Mouse (Mus musculus): Measurements from ENCODE around the gene Prmt2. TPM values are rescaled to one million over a fixed set of nuclear protein-coding genes. Genes with fewer than 3 reads are reported as not detected.
A peak's percentile ranks its signal among the peaks of the same experiment; 100 is the strongest.

Gene Prmt2
- polyA plus RNA-seq, 1 experiment from 2014 or later = 3.0 TPM

- peaks cover 10% of the 10 kb centered on the region for H3K9me3 ChIP-seq (ENCODE audit: low read length)
Measured at GRCm38 (mm10) chr10:76210806-76211205, 26.9 kb downstream of the Prmt2 start.

DNA sequence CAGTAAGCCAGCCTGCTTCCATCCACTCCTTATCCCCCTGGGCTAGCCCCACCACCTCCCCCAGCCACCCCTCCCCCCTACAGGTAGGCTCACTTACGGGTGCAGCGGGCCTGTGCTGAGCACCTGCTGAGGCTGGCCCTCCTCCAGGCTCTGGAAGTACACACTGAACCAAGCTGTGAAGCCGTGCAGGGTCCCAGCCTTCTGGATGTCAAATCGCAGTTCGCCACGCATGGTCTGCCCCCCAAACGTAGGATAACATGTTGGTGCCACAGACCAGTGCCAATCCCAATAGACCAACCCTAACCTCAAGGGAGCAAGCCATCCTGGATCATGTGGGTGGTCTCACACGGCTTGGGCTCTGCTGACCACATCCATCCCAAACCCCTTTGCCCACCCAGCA lies 28.4 kb downstream of the Prmt2 start:
- no peaks in the 10 kb centered on the region for H3K27me3 ChIP-seq (ENCODE audit: insufficient read depth, low read length)

More at GRCm38 (mm10) chr10:76210806-76211205, 26.9 kb downstream of the Prmt2 start:
- no peak overlapping the region for H3K9ac ChIP-seq (replicated peaks)
- 90% methylated on average over 7 of the region's 7 CpGs for WGBS (ENCODE audit: insufficient replicate concordance)
- H3K36me3 ChIP-seq (replicated peaks; ENCODE audit: insufficient read depth, low read length) = 0 out of 2 replicates have a peak, but pooled peaks cover 1% of the 10 kb centered on the region
- TF ChIP-seq CTCF (IDR thresholded peaks at IDR 0.05; ENCODE audit: low read depth) (no peak), EP300 (IDR thresholded peaks at IDR 0.05; ENCODE audit: low read depth) (no peak)
- ATAC-seq = no peak
- DNase-seq = no peak
- H3K27ac ChIP-seq (ENCODE audit: low read depth) = no peak overlapping the region
- no peaks in the 10 kb centered on the region for H3K27me3 ChIP-seq (ENCODE audit: insufficient read depth, low read length)
- H3K4me2 ChIP-seq (ENCODE audit: low read depth, low read length) = no peak overlapping the region
- H3K4me1 ChIP-seq (ENCODE audit: insufficient read depth) = no peaks in the 10 kb centered on the region
- H3K4me3 ChIP-seq (ENCODE audit: low read depth, low read length) = no peak overlapping the region

GRCm38 (mm10) chr10:76207262-76207796 lies 30.3 kb downstream of the Prmt2 start:
- WGBS (ENCODE audit: insufficient replicate concordance) = 83% methylated on average over 13 of the region's 13 CpGs
- no peak overlapping the region for H3K9ac ChIP-seq (replicated peaks)
- H3K27me3 ChIP-seq (ENCODE audit: insufficient read depth, low read length) = no peaks in the 10 kb centered on the region
- DNase-seq (no peak), ATAC-seq (no peak)
- no peaks in the 10 kb centered on the region for H3K4me1 ChIP-seq (ENCODE audit: insufficient read depth)
- H3K4me2 ChIP-seq (ENCODE audit: low read depth, low read length) = no peak overlapping the region
- no peak overlapping the region for H3K27ac ChIP-seq (ENCODE audit: low read depth)
- H3K9me3 ChIP-seq (ENCODE audit: low read length) = no peaks in the 10 kb centered on the region
- TF ChIP-seq CTCF (IDR thresholded peaks at IDR 0.05; ENCODE audit: low read depth) (no peak), EP300 (IDR thresholded peaks at IDR 0.05; ENCODE audit: low read depth) (no peak)
- no peak overlapping the region for H3K4me3 ChIP-seq (ENCODE audit: low read depth, low read length)
- no peaks in the 10 kb centered on the region for H3K36me3 ChIP-seq (replicated peaks; ENCODE audit: insufficient read depth, low read length)

More for the DNA sequence above, 28.4 kb downstream of the Prmt2 start:
- 86% methylated on average over 8 of the region's 8 CpGs for WGBS (ENCODE audit: insufficient replicate concordance)
- H3K4me1 ChIP-seq (ENCODE audit: insufficient read depth) = no peaks in the 10 kb centered on the region
- no peak overlapping the region for H3K9ac ChIP-seq (replicated peaks)
- no peak for DNase-seq
- no peak overlapping the region for H3K4me2 ChIP-seq (ENCODE audit: low read depth, low read length)
- no peak overlapping the region for H3K4me3 ChIP-seq (ENCODE audit: low read depth, low read length)
- H3K36me3 ChIP-seq (replicated peaks; ENCODE audit: insufficient read depth, low read length) = no peaks in the 10 kb centered on the region
- no peak for TF ChIP-seq EP300 (IDR thresholded peaks at IDR 0.05; ENCODE audit: low read depth)
- TF ChIP-seq CTCF (IDR thresholded peaks at IDR 0.05; ENCODE audit: low read depth) = no peak
- H3K9me3 ChIP-seq (ENCODE audit: low read length) = peaks cover under 1% of the 10 kb centered on the region; the same call in 1 of the 2 replicates
- no peak for ATAC-seq
- no peak overlapping the region for H3K27ac ChIP-seq (ENCODE audit: low read depth)

- TF ChIP-seq CTCF (IDR thresholded peaks at IDR 0.05; ENCODE audit: low read depth) = peak; percentile 54
- no peak for TF ChIP-seq EP300 (IDR thresholded peaks at IDR 0.05; ENCODE audit: low read depth)
- ATAC-seq (no peak), DNase-seq (no peak)
- Histone ChIP-seq H3K4me2 (ENCODE audit: low read depth, low read length) (peak overlapping the region; percentile 62), H3K27me3 (ENCODE audit: insufficient read depth, low read length) (no peaks in the 10 kb centered on the region), H3K4me3 (ENCODE audit: low read depth, low read length) (peak overlapping the region; percentile 29; the same call in 1 of the 2 replicates), H3K27ac (ENCODE audit: low read depth) (no peak overlapping the region), H3K9ac (replicated peaks) (no peak overlapping the region), H3K36me3 (replicated peaks; ENCODE audit: insufficient read depth, low read length) (no peaks in the 10 kb centered on the region), H3K4me1 (ENCODE audit: insufficient read depth) (no peaks in the 10 kb centered on the region), H3K9me3 (ENCODE audit: low read length) (no peaks in the 10 kb centered on the region)
- WGBS (ENCODE audit: insufficient replicate concordance) = 21% methylated on average over 18 of the region's 18 CpGs
Measured at GRCm38 (mm10) chr10:76203798-76204283, 33.8 kb downstream of the Prmt2 start.

- Histone ChIP-seq H3K4me2 (ENCODE audit: low read depth, low read length) (no peak overlapping the region), H3K36me3 (replicated peaks; ENCODE audit: insufficient read depth, low read length) (no peaks in the 10 kb centered on the region), H3K27me3 (ENCODE audit: insufficient read depth, low read length) (no peaks in the 10 kb centered on the region), H3K4me3 (ENCODE audit: low read depth, low read length) (no peak overlapping the region), H3K27ac (ENCODE audit: low read depth) (no peak overlapping the region), H3K9ac (replicated peaks) (no peak overlapping the region), H3K9me3 (ENCODE audit: low read length) (no peaks in the 10 kb centered on the region), H3K4me1 (ENCODE audit: insufficient read depth) (no peaks in the 10 kb centered on the region)
- TF ChIP-seq CTCF (IDR thresholded peaks at IDR 0.05; ENCODE audit: low read depth) (peak; percentile 77), EP300 (IDR thresholded peaks at IDR 0.05; ENCODE audit: low read depth) (no peak)
- DNase-seq = peak; percentile 81
- WGBS (ENCODE audit: insufficient replicate concordance) = 20% methylated on average over 7 of the region's 7 CpGs
- ATAC-seq = no peak
Measured at GRCm38 (mm10) chr10:76201978-76202377, 35.7 kb downstream of the Prmt2 start.

GRCm38 (mm10) chr10:76201416-76201815 lies 36.2 kb downstream of the Prmt2 start:
- H3K9me3 ChIP-seq (ENCODE audit: low read length) = no peaks in the 10 kb centered on the region
- H3K27ac ChIP-seq (ENCODE audit: low read depth) = no peak overlapping the region
- 59% methylated on average over 3 of the region's 3 CpGs for WGBS (ENCODE audit: insufficient replicate concordance)
- H3K4me2 ChIP-seq (ENCODE audit: low read depth, low read length) = no peak overlapping the region
- no peaks in the 10 kb centered on the region for H3K36me3 ChIP-seq (replicated peaks; ENCODE audit: insufficient read depth, low read length)
- no peak for TF ChIP-seq EP300 (IDR thresholded peaks at IDR 0.05; ENCODE audit: low read depth)
- no peak for TF ChIP-seq CTCF (IDR thresholded peaks at IDR 0.05; ENCODE audit: low read depth)
- no peak for ATAC-seq
- DNase-seq = no peak
- H3K4me1 ChIP-seq (ENCODE audit: insufficient read depth) = no peaks in the 10 kb centered on the region
- no peaks in the 10 kb centered on the region for H3K27me3 ChIP-seq (ENCODE audit: insufficient read depth, low read length)
- no peak overlapping the region for H3K4me3 ChIP-seq (ENCODE audit: low read depth, low read length)
- H3K9ac ChIP-seq (replicated peaks) = no peak overlapping the region

All from liver, postnatal 0 days (tissue).